Mouse (Mus musculus) ES-Bruce4 (cell line): ENCODE measurements around the gene Skap2.
A peak's percentile ranks its signal among the peaks of the same experiment; 100 is the strongest.

ENCODE experiments used
- CTCF ChIP-seq: IDR thresholded peaks from one replicate; pipeline ENCODE4 v1.8.1; 2011; ENCODE audit warnings: low read depth, low read length
- EP300 ChIP-seq: IDR thresholded peaks from 2 replicates; pipeline ENCODE4 v1.6.1; 2011; ENCODE audit warnings: low read depth, low read length; ENCODE audit not compliant: insufficient read depth
- POLR2A ChIP-seq: IDR thresholded peaks from one replicate; pipeline ENCODE4 v1.8.1; 2011; ENCODE audit warnings: low read length; ENCODE audit not compliant: insufficient read depth

DNA sequence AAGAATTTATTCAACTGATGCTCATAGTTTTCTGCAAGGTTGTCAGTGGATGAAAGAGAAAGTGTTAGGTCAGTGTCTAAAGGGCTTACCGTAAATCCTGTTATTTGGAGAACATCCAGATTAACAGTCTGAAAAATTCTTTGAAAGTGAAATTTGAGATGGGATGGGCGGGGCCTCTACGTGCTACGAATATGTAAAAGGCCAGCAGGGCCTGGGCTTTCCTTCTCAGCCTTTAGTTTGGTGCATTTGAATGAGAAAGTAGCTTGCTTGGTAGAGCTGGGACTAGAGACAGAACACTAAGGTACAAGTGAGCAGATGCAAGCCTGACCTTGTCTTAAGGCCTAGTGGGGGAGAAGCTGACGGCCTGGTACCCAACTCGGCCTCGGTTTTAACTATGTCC lies 18.8 kb upstream of the Skap2 start:
- no peak for TF ChIP-seq CTCF
- no peak for TF ChIP-seq POLR2A
- peak; percentile 64; the same call in 1 of the 2 replicates for TF ChIP-seq EP300
